Mouse (Mus musculus) E14TG2a.4 (cell line): ENCODE results near the gene Sgk1.
A peak's percentile ranks its signal among the peaks of the same experiment; 100 is the strongest.
"Not testable (repeated sequence)": the region's sequence is repeated elsewhere in the genome, so short reads cannot be mapped to it uniquely, and the experiment has no call there.

Source experiments
- H3K27me3 ChIP-seq: 2 replicates; pipeline ENCODE4 v1.6.1; 2014; ENCODE audit warnings: low read length, control low read depth; ENCODE audit not compliant: insufficient read depth
- H3K36me3 ChIP-seq: 2 replicates; pipeline ENCODE4 v1.6.1; 2014; ENCODE audit warnings: low read length, control low read depth; ENCODE audit not compliant: insufficient read depth
- H3K4me1 ChIP-seq: replicated peaks from 2 replicates; pipeline ENCODE4 v1.6.1; 2014; ENCODE audit warnings: low read depth, low read length, control low read depth
- H3K4me3 ChIP-seq: replicated peaks from 2 replicates; pipeline ENCODE4 v1.5.1; 2014; ENCODE audit warnings: mild to moderate bottlenecking, low read length
- H3K9me3 ChIP-seq: 2 replicates; pipeline ENCODE4 v1.6.1; 2014; ENCODE audit warnings: low read length, control low read depth
- CTCF ChIP-seq: conservative IDR thresholded peaks from 2 replicates; pipeline ENCODE4 v1.5.1; 2014; ENCODE audit warnings: low read length
- NANOG ChIP-seq: IDR thresholded peaks from 2 replicates; pipeline ENCODE4 v1.6.1; 2014; ENCODE audit warnings: borderline replicate concordance, low read length, mixed read lengths
- POU5F1 ChIP-seq: IDR thresholded peaks from 2 replicates; pipeline ENCODE4 v1.6.1; 2014; ENCODE audit warnings: low read length, borderline replicate concordance

Gene Sgk1

GRCm38 (mm10) chr10:22004763-22005162, 122.8 kb downstream of the Sgk1 start:
- H3K9me3 ChIP-seq = no peaks in the 10 kb centered on the region
- no peak overlapping the region for H3K4me3 ChIP-seq
- peaks cover 7% of the 10 kb centered on the region for H3K36me3 ChIP-seq
- TF ChIP-seq NANOG (no peak), CTCF (no peak), POU5F1 (no peak)
- no peaks in the 10 kb centered on the region for H3K27me3 ChIP-seq
- peaks cover 19% of the 10 kb centered on the region for H3K4me1 ChIP-seq

DNA sequence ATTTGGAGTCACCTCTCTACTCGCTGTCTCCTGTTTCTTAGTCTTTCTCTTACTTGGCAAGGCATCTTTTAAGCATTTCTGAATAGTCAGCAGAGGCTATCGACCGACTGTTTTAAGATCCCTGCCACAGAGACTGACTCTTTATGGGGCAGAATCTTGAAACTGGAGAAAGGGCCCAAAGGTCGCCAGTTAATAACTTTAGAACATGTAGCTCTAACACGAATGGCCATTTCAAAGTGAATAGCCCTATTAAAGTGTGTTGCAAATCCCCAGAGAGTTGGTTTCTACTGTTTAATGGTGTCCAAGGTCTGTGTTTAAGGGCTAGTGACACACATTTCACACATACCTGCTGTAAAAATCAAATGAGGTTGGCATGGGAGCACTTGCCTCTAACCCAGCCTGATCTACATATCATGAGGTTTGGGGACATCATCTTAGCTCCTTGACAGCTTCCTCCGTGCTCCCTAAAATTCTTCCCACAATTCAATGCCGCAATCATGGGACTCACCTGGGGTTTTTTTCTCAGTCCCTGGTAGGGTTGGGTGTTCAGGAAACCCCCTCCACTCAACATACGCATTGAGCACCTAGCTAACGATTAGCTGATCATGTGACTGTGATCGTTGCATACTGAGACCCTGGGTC, 125.3 kb downstream of the Sgk1 start:
- H3K36me3 ChIP-seq = no peaks in the 10 kb centered on the region
- H3K4me3 ChIP-seq = no peak overlapping the region
- no peaks in the 10 kb centered on the region for H3K9me3 ChIP-seq
- no peak for TF ChIP-seq CTCF
- TF ChIP-seq POU5F1 = no peak
- no peaks in the 10 kb centered on the region; the same call in 1 of the 2 replicates for H3K27me3 ChIP-seq
- H3K4me1 ChIP-seq = 0 out of 2 replicates have a peak, but pooled peaks cover 10% of the 10 kb centered on the region

DNA sequence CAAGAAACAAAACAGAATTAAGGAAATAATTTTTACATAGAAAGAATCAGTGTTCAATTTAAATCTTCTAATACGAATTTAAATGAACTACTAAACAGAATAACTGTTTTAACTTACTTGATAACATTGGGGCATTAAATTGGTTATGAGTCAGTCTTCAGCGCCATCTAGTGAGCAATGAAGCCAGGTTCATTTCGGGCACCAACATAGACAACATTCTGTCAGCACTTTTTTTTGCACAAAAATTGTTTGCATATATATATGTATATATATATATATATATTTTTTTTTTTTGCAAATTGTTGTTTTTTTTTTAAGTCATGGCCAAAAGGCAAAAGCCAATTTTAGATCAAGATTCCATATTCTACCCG, 125.8 kb downstream of the Sgk1 start:
- H3K4me3 ChIP-seq = no peak overlapping the region
- H3K36me3 ChIP-seq = no peaks in the 10 kb centered on the region
- no peaks in the 10 kb centered on the region for H3K9me3 ChIP-seq
- H3K27me3 ChIP-seq = no peaks in the 10 kb centered on the region; the same call in 1 of the 2 replicates
- no peak for TF ChIP-seq NANOG
- TF ChIP-seq CTCF = peak; percentile 52
- 0 out of 2 replicates have a peak, but pooled peaks cover 10% of the 10 kb centered on the region for H3K4me1 ChIP-seq

- H3K9me3 ChIP-seq = no peaks in the 10 kb centered on the region
- TF ChIP-seq POU5F1 (no peak), CTCF (peak; percentile 45)
- 0 out of 2 replicates have a peak, but pooled peaks cover 10% of the 10 kb centered on the region for H3K4me1 ChIP-seq
Observed at GRCm38 (mm10) chr10:22010088-22010818, 128.3 kb downstream of the Sgk1 start.

DNA sequence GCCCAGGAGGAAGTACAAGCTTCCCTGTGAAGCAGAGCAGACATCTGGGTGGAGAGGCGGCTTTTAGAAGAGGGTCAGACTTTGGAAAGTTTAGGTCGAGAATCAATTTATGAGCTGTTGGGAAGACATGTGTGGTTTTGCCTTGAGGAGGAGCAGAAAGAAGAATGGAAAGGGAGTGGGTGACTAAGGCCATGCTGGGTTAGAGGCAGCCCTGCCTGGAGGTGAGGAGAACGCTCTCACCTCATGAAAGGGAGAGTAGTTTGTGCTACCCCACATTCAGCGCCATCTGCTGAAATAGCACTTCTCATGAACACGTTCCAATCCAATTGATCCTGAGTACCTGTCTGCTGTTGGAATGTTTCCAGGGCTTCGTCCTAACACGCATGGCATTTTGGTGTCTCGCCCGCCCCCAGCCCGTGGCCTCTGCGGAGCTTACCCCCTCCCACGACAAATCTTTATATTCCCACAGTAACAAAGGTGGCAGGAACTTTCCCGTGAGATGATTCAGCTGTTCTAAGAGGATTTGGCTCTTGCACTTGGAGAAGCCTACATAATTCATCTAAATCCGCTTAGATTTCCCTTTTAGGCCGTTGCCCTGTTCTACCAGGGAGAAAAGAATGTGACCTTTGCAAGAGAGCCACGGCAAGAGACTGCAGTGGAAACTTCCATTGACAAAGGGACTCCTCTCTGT, 135.6 kb downstream of the Sgk1 start:
- H3K27me3 ChIP-seq = no peaks in the 10 kb centered on the region
- H3K4me3 ChIP-seq = 0 out of 2 replicates have a peak overlapping the region, but pooled peaks have one; percentile 3
- H3K4me1 ChIP-seq = peaks cover 6% of the 10 kb centered on the region
- TF ChIP-seq POU5F1 (no peak), NANOG (no peak), CTCF (no peak)
- H3K36me3 ChIP-seq = no peaks in the 10 kb centered on the region
- peaks cover 19% of the 10 kb centered on the region; the same call in 1 of the 2 replicates for H3K9me3 ChIP-seq

More at GRCm38 (mm10) chr10:22010088-22010818, 128.3 kb downstream of the Sgk1 start:
- Histone ChIP-seq H3K4me3 (no peak overlapping the region), H3K36me3 (no peaks in the 10 kb centered on the region), H3K27me3 (no peaks in the 10 kb centered on the region; the same call in 1 of the 2 replicates)

DNA sequence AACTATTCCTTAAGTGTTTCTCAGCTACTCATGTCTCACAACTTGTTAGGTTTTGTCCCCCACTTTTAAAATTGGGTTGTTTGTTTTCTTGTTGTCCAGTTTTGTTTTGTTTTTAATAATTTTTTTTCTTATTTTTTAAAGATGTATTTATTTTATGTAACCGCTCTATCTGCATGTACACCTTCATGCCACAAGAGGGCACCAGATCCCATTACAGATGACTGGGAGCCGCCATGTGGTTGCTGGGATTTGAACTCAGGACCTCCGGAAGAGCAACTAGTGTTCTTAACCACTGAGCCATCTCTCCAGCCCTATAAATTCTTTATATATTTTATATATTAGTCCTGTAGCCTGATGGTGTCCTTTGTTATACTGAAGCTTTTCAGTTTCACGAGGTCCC, 136.6 kb downstream of the Sgk1 start:
- TF ChIP-seq CTCF (peak; percentile 15; the same call in 1 of the 2 replicates), POU5F1 (no peak)
- H3K27me3 ChIP-seq = no peaks in the 10 kb centered on the region
- peaks cover 24% of the 10 kb centered on the region for H3K9me3 ChIP-seq
- no peaks in the 10 kb centered on the region for H3K36me3 ChIP-seq
- H3K4me1 ChIP-seq = peaks cover 6% of the 10 kb centered on the region
- no peak overlapping the region for H3K4me3 ChIP-seq

- no peaks in the 10 kb centered on the region for H3K9me3 ChIP-seq
Observed at GRCm38 (mm10) chr10:22034303-22034702, 152.3 kb downstream of the Sgk1 start.

DNA sequence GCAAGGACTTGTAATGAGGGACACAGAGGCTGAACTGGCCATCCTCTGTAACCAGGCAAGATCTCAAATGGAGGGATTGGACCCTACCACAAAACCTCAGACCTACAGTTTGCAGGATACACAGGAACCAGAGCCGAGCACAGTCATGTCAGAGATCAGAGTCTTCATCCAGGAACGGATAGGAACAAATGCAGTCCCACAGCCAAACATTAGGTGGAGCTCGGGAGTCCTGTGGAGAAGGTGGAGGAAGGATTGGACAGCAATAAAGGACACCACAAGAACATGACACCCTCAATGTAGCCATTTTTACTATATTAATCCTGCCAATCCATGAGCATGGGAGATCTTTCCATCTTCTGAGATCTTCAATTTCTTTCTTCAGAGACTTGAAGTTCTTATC, 154.3 kb downstream of the Sgk1 start:
- H3K4me3 ChIP-seq, H3K4me1 ChIP-seq, H3K36me3 ChIP-seq, H3K27me3 ChIP-seq, H3K9me3 ChIP-seq: not testable (repeated sequence)

More at GRCm38 (mm10) chr10:22034303-22034702, 152.3 kb downstream of the Sgk1 start:
- H3K36me3 ChIP-seq = no peaks in the 10 kb centered on the region
- no peak overlapping the region for H3K4me3 ChIP-seq
- no peak for TF ChIP-seq CTCF
- no peak for TF ChIP-seq NANOG
- no peak for TF ChIP-seq POU5F1
- no peaks in the 10 kb centered on the region for H3K4me1 ChIP-seq
- H3K27me3 ChIP-seq = no peaks in the 10 kb centered on the region
